Mouse (Mus musculus) thymus, postnatal 14 days (tissue): Measurements from ENCODE around the gene Pcx.
"Not testable (repeated sequence)": the region's sequence is repeated elsewhere in the genome, so short reads cannot be mapped to it uniquely, and the experiment has no call there.

ENCODE experiments used
- DNase-seq: peaks from one replicate; pipeline ENCODE4 v3.0.0; 2021

Pcx gene

DNA sequence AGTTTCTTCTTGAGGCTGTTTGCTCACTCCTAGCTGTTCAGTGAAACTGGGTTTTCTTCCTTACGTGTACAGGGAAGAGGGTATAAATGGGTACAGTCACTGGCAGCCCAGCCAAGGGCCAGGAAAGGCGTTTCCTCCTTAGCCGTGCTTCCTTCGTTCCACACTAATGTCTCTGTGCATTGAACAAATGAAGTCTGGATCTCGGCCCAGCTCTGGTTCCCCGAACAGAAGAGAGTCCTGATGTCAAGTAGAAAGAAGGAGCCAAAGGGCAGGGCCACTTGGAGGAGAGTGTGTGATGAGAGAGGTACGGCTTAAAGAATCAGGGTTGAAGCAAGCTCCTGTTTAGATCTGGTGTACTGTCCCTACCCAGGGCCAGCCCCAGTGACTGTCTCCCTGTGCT is 44.8 kb downstream of the Pcx start:
- no peak for DNase-seq

DNA sequence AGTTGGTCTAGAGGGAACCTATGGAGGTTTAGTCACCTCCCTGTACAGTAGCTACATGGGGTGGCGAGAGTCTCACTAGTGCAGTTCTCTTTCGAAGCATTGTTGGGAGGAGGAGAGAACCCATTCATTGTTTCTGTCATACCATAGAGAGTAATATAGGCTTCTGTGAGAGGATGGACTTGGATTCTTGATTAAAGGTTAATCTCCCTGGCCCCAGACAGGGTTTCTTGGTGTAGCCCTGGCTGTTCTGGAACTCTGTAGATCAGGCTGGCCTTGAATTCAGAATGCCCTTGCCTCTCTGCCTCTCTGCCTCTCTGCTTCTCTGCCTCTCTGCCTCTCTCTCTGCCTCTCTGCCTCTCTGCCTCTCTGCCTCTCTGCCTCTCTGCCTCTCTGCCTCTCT is 46.5 kb downstream of the Pcx start:
- DNase-seq, result no peak

GRCm38 (mm10) chr19:4557796-4558569 is 47.7 kb downstream of the Pcx start:
- no peak for DNase-seq

GRCm38 (mm10) chr19:4558570-4558955 is 48.3 kb downstream of the Pcx start:
- no peak for DNase-seq

DNA sequence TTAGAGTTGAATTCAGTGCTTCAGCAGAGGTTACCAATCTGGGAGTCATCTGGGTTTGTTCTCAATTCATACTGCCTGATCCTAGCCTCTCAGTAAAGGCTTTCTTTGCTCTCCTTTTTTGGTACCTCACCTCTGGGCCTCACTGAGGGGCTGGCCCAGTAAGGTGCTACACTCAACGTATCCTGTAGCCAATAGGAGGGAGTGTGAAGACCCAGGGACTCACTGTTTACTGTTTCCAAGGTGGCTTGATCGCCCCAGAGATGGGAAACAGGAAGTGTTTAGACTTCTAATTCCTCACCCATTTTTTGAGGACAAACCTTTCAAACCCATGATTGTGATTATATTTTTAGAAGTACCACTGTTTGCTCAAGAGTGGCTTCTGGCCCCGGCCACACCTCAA is 48.7 kb downstream of the Pcx start:
- DNase-seq, result no peak

GRCm38 (mm10) chr19:4559588-4559987 is 49.3 kb downstream of the Pcx start:
- DNase-seq, result no peak

- DNase-seq, result no peak
These were observed 49.9 kb downstream of the Pcx start for GRCm38 (mm10) chr19:4560205-4560604.

GRCm38 (mm10) chr19:4565678-4566077 is 55.4 kb downstream of the Pcx start:
- no peak for DNase-seq

DNA sequence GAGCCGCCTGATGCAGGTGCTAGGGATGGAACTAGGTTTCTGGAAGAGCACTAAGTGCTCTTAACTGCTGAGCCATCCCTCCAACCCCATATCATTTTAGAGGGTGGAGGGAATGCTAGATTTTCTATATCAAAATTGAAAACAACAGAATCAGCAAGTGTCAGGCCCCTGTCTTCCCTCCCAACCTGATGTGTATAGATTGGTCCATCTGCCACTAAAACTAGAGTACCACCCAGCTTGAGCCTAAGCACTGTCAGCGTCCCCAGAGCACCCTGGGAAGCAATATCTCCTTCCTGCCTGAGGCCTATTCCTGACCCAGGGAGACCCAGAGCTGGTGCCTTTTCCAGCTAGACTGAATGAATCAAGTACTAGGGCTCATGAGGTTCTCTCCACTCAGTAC is 56.6 kb downstream of the Pcx start:
- DNase-seq, result no peak

- DNase-seq, result no peak
These were observed 57.4 kb downstream of the Pcx start for GRCm38 (mm10) chr19:4567665-4568064.

DNA sequence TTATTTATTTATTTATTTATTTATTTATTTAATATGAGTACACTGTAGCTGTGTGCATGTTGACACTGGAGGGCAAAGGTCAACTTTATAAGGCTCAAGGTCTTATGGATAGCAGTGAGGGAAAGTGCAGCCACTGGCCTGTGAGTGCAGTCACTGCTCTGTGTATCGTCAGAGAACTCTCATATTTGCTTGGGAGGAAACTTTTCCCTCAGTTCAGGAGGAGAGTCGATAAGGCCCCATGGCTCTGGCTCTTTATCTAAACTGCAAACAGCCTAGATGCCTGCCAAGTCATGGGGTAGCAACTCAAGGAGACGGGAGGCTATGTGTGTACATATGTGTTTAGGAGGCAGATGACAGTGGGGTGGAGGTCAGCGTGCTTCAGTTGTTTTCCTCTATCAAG is 58.6 kb downstream of the Pcx start:
- no peak for DNase-seq

DNA sequence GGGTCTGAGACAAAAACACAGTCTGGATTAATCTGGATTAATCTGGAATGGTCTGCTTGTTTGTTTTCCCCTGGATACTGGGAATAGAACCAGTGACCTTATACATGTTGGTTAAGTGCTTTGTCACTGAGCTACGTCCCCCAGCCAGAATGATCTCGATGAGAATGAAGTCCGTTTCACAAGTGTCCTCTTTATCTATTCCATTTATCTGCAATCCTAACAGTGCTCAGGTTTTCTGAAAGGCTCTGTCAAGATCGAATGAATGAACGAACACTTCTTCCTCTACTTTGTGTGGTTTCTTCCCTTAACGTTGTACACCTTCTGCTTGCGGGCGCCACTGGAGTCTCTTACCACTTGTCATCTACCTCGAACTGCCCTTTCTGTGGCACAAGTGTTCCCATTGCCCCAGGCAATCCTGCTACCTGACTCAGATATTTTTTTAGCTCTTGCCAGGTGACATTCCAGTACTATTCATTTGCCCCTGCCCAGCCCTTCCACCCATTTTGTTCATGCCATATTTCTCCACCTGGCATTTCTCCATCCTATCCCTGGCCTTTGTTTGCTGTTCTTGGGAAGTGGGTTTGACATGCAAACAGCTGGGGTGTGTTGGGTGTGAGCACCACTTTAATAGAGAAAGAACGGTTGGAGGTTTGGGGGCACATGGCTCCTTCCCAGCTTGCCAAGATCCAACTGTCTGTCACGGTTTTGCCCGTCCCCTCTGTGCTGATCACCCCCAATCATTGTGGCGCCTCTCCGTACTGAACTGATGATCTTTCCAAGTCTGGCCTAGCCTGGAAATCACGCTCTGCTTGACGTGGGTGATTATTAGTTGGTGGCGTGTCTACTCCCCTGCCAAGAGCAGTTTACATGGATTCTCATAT is 59.3 kb downstream of the Pcx start:
- no peak for DNase-seq

DNA sequence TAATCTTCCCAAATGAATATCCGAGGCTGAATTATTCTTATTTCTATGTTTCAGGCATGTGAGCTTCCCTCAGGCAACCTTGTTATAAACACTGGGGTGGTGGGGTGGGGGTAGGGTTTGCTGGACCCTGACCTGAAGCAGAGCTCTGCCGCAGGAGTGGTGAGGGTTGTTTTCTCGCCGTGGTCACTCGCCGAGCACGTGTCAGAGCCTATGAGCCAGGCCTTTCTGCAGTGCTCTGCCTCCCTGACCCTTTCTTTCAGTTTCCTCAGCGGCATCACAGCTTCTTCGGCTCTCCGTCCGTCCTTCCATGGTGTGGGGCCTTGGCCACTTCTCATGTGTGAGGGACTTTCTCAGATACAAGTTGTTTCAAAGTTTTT is 60.0 kb downstream of the Pcx start:
- no peak for DNase-seq

DNA sequence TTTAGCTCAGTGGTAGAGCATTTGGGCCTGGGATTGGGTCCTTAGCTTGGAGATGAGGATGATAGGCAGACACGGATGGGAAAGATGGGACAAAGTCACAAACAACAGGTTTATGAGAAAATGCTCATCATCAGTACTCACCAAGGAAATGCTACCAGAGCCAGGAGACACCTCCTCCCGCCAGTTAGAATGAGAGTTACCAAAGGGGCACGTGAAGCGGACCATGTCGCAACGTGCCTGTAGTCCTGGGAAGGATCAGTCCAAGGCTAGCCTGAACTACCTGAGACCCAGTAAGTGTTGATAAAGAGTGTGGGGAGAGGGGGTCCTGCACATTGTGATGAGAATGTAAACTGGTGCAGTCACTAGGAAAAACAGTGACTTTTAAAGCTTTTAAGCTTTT is 60.5 kb downstream of the Pcx start:
- no peak for DNase-seq

DNA sequence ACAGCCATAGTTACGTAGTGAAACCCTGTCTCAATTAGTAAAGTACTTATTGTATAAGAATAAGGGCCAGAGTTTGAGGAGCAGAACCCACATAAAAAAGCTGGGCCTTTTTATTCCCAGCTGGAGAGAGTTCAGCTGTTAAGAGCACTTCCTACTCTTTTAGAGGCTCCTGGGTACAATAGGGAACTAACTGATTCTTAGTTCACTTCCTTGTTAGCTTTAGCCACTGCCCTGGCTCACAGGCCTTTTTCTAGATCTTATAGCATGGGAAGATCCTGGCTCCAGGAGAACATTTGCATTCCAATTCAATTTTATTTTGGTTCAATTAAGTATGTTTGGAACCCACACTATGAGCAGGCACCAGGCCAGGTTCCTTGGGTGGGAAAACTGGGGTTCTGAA is 61.4 kb downstream of the Pcx start:
- DNase-seq, result no peak

GRCm38 (mm10) chr19:4572061-4572460 is 61.8 kb downstream of the Pcx start:
- no peak for DNase-seq

GRCm38 (mm10) chr19:4572467-4572866 is 62.2 kb downstream of the Pcx start:
- DNase-seq, result no peak

GRCm38 (mm10) chr19:4573241-4573640 is 63.0 kb downstream of the Pcx start:
- no peak for DNase-seq

- DNase-seq, result no peak
These were observed 68.5 kb downstream of the Pcx start for GRCm38 (mm10) chr19:4578799-4579198.

GRCm38 (mm10) chr19:4579296-4579695 is 69.0 kb downstream of the Pcx start:
- no peak for DNase-seq

DNA sequence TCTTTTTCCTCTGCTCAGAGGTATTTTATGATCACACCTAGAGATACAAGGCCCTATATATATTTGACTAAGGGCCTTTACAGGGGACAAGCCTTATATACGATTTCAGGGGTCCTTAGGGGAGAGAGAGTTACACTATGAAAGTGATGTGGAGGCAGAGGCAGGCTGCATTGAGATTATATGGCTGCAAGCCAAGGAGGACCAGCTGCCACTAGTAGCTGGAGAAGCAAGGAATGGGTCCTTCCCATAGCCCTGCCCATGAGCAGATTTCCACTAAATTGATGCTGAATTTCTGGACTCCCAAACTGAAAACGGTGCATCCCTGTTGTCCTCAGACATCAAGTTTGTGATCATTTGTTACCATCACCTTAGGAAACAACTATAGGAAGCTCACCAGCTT is 73.6 kb downstream of the Pcx start:
- no peak for DNase-seq

GRCm38 (mm10) chr19:4586783-4587182 is 76.5 kb downstream of the Pcx start:
- DNase-seq, result not testable (repeated sequence)

DNA sequence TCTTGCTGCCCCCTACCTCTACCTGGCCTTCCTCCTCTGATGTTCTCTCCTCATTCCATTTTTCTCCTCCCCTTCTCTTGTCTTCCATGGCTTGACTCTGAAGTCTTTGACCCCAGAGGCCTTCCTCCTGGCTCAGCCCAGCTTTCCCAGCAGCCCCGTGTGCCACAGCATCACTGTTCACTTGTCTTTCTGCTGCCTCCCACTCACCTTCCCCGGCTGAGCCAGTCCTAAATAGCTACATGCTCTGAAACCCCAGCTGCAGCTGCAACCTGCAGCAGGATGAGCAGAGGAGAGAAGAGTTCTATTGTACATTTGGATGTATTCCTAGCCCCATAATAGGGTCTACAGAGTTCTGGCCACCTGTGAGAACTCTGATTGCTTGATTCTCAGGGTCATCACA is 77.2 kb downstream of the Pcx start:
- no peak for DNase-seq

DNA sequence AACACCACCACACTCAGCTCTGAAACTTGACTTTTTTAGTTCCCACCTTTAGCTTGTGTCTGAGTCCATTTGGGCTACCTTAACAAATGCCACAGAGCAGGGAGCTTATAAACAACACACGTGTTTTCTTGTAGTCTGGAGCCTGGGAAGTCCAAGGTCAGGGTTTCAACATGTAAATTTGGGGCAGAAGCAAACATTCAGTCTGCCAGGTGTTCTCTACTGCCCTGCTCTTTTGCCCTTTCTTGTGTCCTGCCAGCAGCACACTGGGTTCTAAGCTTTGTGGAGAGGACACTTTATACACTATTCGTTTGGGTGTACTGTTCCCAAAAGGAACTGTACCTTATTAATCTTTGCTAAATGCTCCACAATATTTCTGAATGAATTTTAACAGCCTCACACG is 78.2 kb downstream of the Pcx start:
- no peak for DNase-seq
